Mouse (Mus musculus) layer of hippocampus, postnatal 14 days (tissue): ENCODE measurements at regions not wholly inside any gene's neighbourhood (a gene's known extent, or its start where the extent isn't known, plus 50 kb on each side); places are given as distances from the start of the nearest gene placed in this dataset.

Source experiments
- DNase-seq, 2 experiments: peaks; one replicate each; pipeline ENCODE4 v3.0.0; 2021 to 2022; ENCODE audit warnings: low spot score in 2 of 2, mixed read lengths in 1 of 2

- no peak for DNase-seq
Observed at GRCm38 (mm10) chr7:58919863-58920262, 263.9 kb downstream of the Atp10a start.

- DNase-seq = no peak
Observed at GRCm38 (mm10) chr7:58920283-58920682, 264.3 kb downstream of the Atp10a start.

GRCm38 (mm10) chr7:58924975-58925374 lies 269.0 kb downstream of the Atp10a start:
- no peak for DNase-seq

GRCm38 (mm10) chr7:58925406-58925805 lies 269.4 kb downstream of the Atp10a start:
- no peak for DNase-seq

GRCm38 (mm10) chr7:58957448-58957847 lies 271.1 kb upstream of the Ube3a start:
- no peak for DNase-seq

GRCm38 (mm10) chr7:59007196-59007595 lies 221.4 kb upstream of the Ube3a start:
- DNase-seq = peak in 1 of 2 experiments; percentile 3

GRCm38 (mm10) chr7:59013449-59014301 lies 214.9 kb upstream of the Ube3a start:
- DNase-seq = no peak

GRCm38 (mm10) chr7:59014302-59014677 lies 214.3 kb upstream of the Ube3a start:
- DNase-seq = no peak

GRCm38 (mm10) chr7:59027437-59027836 lies 201.1 kb upstream of the Ube3a start:
- DNase-seq = peak in 1 of 2 experiments; percentile 8
